Mouse (Mus musculus) activated CD4-positive, CD25-positive, alpha-beta regulatory T cell, adult 9 weeks (primary cell): Measurements from ENCODE around the gene Mrap2. TPM values are rescaled to one million over a fixed set of nuclear protein-coding genes. Genes with fewer than 3 reads are reported as not detected.

Experiments
- polyA plus RNA-seq: library from polyadenylated mRNA; unstranded; fragments of 100-300 nt; shearing (Covaris generic); gene quantifications from one replicate; pipeline ENCODE4 v1.2.1, GENCODE M21; 2017

Gene Mrap2
- polyA plus RNA-seq = not detected

GRCm38 (mm10) chr9:87144106-87144505 lies at the start of gene Mrap2:
Gene Mrap2 (plus strand): TSS chr9:87144306.

Other genes with a start within 250 kb of the Mrap2 start
- gene Ripply2, start 128.8 kb upstream of the Mrap2 start, polyA plus RNA-seq = not detected
- 50.0 TPM for gene Cyb5r4, start 122.3 kb upstream of the Mrap2 start, polyA plus RNA-seq
- gene Cep162, start 111.2 kb downstream of the Mrap2 start, polyA plus RNA-seq = 14.2 TPM